Mouse (Mus musculus): ENCODE data around the gene Tlx1. TPM values are rescaled to one million over a fixed set of nuclear protein-coding genes. Genes with fewer than 3 reads are reported as not detected.

Gene Tlx1
- not detected in 2 replicates for polyA plus RNA-seq (2015; fragmentation: Nextera tagmentation; extraction: Ambion mirVana)

GRCm38 (mm10) chr19:45150490-45151181, at the start of gene Tlx1:
TSS of gene Tlx1 (plus strand) at chr19:45150680.

Other genes starting within 250 kb of the Tlx1 start
- 15.9 and 21.3 TPM in 2 replicates for gene Slf2, start 219.5 kb upstream of the Tlx1 start, polyA plus RNA-seq (2015; fragmentation: Nextera tagmentation; extraction: Ambion mirVana)
- gene Sema4g, start 161.6 kb upstream of the Tlx1 start, polyA plus RNA-seq (2015; fragmentation: Nextera tagmentation; extraction: Ambion mirVana) = 13.5 and 19.3 TPM in 2 replicates
- gene Twnk, start 145.0 kb upstream of the Tlx1 start, polyA plus RNA-seq (2015; fragmentation: Nextera tagmentation; extraction: Ambion mirVana) = 8.8 TPM in 2 replicates
- gene Mrpl43, start 144.2 kb upstream of the Tlx1 start, polyA plus RNA-seq (2015; fragmentation: Nextera tagmentation; extraction: Ambion mirVana) = 101 and 122 TPM in 2 replicates
- 18.4 and 20.2 TPM in 2 replicates for gene Lzts2, start 136.3 kb upstream of the Tlx1 start, polyA plus RNA-seq (2015; fragmentation: Nextera tagmentation; extraction: Ambion mirVana)
- gene Pdzd7, start 105.0 kb upstream of the Tlx1 start, polyA plus RNA-seq (2015; fragmentation: Nextera tagmentation; extraction: Ambion mirVana) = 2.1 and 2.3 TPM in 2 replicates
- gene Sfxn3, start 103.2 kb upstream of the Tlx1 start, polyA plus RNA-seq (2015; fragmentation: Nextera tagmentation; extraction: Ambion mirVana) = 58.6 and 64.6 TPM in 2 replicates
- 2.4 and 2.5 TPM in 2 replicates for gene Kazald1, start 75.4 kb upstream of the Tlx1 start, polyA plus RNA-seq (2015; fragmentation: Nextera tagmentation; extraction: Ambion mirVana)
- 20.0 and 23.9 TPM in 2 replicates for gene Lbx1, start 85.1 kb downstream of the Tlx1 start, polyA plus RNA-seq (2015; fragmentation: Nextera tagmentation; extraction: Ambion mirVana)
- 45.8 and 50.3 TPM in 2 replicates for gene Btrc, start 213.1 kb downstream of the Tlx1 start, polyA plus RNA-seq (2015; fragmentation: Nextera tagmentation; extraction: Ambion mirVana)